Mouse (Mus musculus) embryonic facial prominence, embryonic 15.5 days (tissue): ENCODE measurements at regions not wholly inside any gene's neighbourhood (a gene's known extent, or its start where the extent isn't known, plus 50 kb on each side); places are given as distances from the start of the nearest gene placed in this dataset.

ENCODE experiments used
- ATAC-seq: fragments of 200-750 bp; cut with Nextera tagmentation; 2 replicates; pipeline ENCODE4 v1.8.0; 2017; ENCODE audit warnings: low read depth, moderate TSS enrichment; ENCODE audit not compliant: insufficient number of reproducible peaks, low FRiP score, low TSS enrichment
- H3K27ac ChIP-seq: fragments of 300-500 bp; sonication (generic); replicated peaks from 2 replicates; pipeline ENCODE4 v1.5.1; 2015; ENCODE audit warnings: mild to moderate bottlenecking, inconsistent platforms
- H3K27me3 ChIP-seq: fragments of 300-500 bp; sonication (generic); 2 replicates; pipeline ENCODE4 v1.6.1; 2015; ENCODE audit warnings: inconsistent platforms
- H3K36me3 ChIP-seq: fragments of 300-500 bp; sonication (generic); 2 replicates; pipeline ENCODE4 v1.6.1; 2015; ENCODE audit warnings: mild to moderate bottlenecking, inconsistent platforms
- H3K4me1 ChIP-seq: fragments of 300-500 bp; sonication (generic); 2 replicates; pipeline ENCODE4 v1.6.1; 2015; ENCODE audit warnings: inconsistent platforms
- H3K4me2 ChIP-seq: fragments of 300-500 bp; sonication (generic); replicated peaks from 2 replicates; pipeline ENCODE4 v1.6.1; 2015; ENCODE audit warnings: mild to moderate bottlenecking, inconsistent platforms
- H3K4me3 ChIP-seq: fragments of 300-500 bp; sonication (generic); replicated peaks from 2 replicates; pipeline ENCODE4 v1.5.1; 2015; ENCODE audit warnings: mild to moderate bottlenecking, inconsistent platforms
- H3K9ac ChIP-seq: fragments of 300-500 bp; sonication (generic); 2 replicates; pipeline ENCODE4 v1.6.1; 2015; ENCODE audit warnings: inconsistent platforms
- H3K9me3 ChIP-seq: fragments of 300-500 bp; sonication (generic); replicated peaks from 2 replicates; pipeline ENCODE4 v1.6.1; 2016; ENCODE audit warnings: inconsistent platforms
- WGBS: fragments of 180-500 bp; shearing (Covaris S2); methylation state at CpG from one replicate; pipeline ENCODE4 v1.1.7; 2015; 5-methylcytosine and 5-hydroxymethylcytosine counted together

DNA sequence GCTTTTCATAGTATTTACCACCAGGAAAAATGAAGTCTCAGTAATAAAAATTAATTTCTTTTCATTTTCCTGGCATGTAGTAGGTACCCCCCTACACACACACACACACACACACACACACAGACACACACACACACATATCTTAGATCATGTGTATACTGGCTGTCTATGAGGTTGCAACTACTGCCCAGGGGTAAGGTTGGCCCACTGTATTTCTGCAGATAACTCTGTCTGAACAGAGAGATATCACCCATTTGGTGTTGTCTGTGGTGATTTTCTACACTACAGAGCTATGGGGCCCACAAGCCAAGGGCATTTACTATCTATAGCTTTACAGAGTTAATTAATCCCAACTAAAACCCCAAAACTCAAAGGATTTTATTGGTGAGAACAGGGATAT, 188.9 kb downstream of the Car2 start:
- Histone ChIP-seq H3K4me2 (no peak overlapping the region), H3K4me3 (no peak overlapping the region), H3K27ac (no peak overlapping the region), H3K9ac (no peak overlapping the region), H3K4me1 (no peaks in the 10 kb centered on the region), H3K36me3 (no peaks in the 10 kb centered on the region), H3K9me3 (no peaks in the 10 kb centered on the region), H3K27me3 (no peaks in the 10 kb centered on the region)
- ATAC-seq = no peak

DNA sequence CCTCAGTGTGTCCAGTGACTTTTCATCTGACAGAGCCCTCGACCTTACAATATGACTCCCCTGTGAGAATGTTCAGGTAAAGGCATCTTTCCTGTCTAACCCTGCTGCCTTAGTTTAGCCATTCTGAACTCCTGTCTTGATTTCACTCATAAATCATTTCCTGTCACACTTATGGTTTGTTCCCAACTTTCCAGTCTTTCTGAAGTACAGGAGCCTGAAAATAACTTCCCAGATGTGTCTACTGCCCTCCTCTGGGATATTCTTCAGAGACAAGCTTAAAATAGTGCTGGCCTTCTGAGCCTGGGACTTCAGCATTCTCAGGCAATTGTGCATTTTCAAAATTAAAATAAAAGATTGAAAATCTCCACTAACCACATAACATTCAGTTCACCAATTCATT, 204.1 kb downstream of the Car2 start:
- Histone ChIP-seq H3K27me3 (no peaks in the 10 kb centered on the region), H3K4me2 (no peak overlapping the region), H3K9me3 (no peaks in the 10 kb centered on the region), H3K36me3 (no peaks in the 10 kb centered on the region), H3K9ac (no peak overlapping the region), H3K27ac (no peak overlapping the region), H3K4me3 (no peak overlapping the region), H3K4me1 (no peaks in the 10 kb centered on the region)
- no peak for ATAC-seq
- WGBS = 56% methylated on average over 1 of the region's 1 CpGs

DNA sequence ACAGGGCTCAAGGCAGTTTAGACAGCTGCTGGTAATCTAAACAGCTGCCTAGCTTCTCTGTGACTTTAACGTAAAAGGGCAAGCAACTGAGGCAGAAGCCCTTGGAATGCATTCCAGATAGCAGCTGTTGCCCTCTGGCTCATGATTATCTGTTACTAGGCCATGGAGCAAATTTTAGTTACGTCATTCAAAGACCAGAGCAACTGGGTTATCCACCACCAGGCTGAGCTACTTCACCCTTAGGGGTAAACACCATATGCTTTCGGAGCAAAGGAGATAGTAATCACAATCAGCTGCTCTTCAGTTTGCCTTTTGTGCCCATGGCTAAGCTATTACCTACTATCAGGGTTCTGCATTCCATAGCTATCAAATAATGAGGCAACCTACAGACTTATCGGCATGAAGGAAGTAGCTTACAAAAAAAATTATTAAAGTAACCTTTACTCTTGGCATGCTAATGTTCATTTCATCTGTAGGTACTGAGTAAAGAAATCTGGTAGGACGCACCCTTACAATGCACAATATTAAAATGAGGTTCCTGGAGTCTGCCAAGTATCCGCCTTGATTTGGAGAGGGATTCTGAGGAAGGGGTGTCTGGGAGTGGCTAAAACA, 212.2 kb downstream of the Car2 start:
- Histone ChIP-seq H3K9ac (no peak overlapping the region), H3K4me2 (no peak overlapping the region), H3K4me1 (no peaks in the 10 kb centered on the region), H3K9me3 (no peaks in the 10 kb centered on the region), H3K27ac (no peak overlapping the region), H3K4me3 (no peak overlapping the region), H3K36me3 (no peaks in the 10 kb centered on the region), H3K27me3 (no peaks in the 10 kb centered on the region)
- no peak for ATAC-seq
- 35% methylated on average over 6 of the region's 6 CpGs for WGBS

DNA sequence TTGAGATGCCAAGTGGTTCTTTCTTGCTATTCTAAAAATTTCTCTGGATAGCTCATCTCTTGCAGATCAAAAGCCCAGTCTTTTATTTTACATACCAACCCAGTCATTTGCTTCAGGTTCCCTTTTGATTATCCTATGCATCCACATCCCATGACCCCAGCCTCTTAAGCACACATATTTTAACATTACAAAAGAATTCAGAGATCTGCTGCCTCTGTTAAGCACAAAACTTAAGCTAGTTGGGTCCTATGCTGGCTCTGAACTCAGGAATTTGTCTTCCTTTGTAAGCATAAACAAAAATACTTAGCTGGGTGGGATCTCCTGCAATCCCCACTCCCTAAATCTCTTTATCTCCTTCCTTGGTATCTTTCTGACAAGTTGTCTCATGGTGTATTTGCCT, 212.9 kb downstream of the Car2 start:
- no peaks in the 10 kb centered on the region for H3K36me3 ChIP-seq
- H3K27me3 ChIP-seq = no peaks in the 10 kb centered on the region
- H3K4me1 ChIP-seq = no peaks in the 10 kb centered on the region
- H3K4me3 ChIP-seq = no peak overlapping the region
- H3K4me2 ChIP-seq = no peak overlapping the region
- H3K9ac ChIP-seq = no peak overlapping the region
- no peak for ATAC-seq
- no peak overlapping the region for H3K27ac ChIP-seq
- H3K9me3 ChIP-seq = no peaks in the 10 kb centered on the region

DNA sequence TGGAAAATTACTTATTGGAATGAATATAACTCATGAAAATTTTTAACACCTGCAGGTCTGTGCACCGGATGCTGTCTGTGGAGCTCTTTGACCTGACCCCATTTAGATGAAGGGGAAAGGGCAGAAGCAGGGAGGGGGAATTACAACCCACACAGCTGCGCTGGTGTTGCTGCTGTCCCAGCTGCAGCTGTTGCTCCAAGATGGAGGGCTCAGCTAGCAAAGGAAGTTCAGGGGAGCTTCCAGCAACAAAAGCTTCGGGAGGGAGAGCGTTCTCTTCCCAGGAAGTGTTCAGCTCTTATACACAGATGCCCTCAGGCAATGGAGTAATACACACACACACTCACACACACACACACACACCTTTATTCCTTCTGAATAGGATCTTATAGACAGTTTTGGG, 219.6 kb downstream of the Car2 start:
- H3K4me1 ChIP-seq = no peaks in the 10 kb centered on the region
- no peak overlapping the region for H3K4me3 ChIP-seq
- ATAC-seq = no peak
- 23% methylated on average over 4 of the region's 4 CpGs for WGBS
- no peak overlapping the region for H3K9ac ChIP-seq
- H3K36me3 ChIP-seq = no peaks in the 10 kb centered on the region
- no peaks in the 10 kb centered on the region for H3K27me3 ChIP-seq
- no peak overlapping the region for H3K4me2 ChIP-seq
- no peaks in the 10 kb centered on the region for H3K9me3 ChIP-seq
- H3K27ac ChIP-seq = no peak overlapping the region

DNA sequence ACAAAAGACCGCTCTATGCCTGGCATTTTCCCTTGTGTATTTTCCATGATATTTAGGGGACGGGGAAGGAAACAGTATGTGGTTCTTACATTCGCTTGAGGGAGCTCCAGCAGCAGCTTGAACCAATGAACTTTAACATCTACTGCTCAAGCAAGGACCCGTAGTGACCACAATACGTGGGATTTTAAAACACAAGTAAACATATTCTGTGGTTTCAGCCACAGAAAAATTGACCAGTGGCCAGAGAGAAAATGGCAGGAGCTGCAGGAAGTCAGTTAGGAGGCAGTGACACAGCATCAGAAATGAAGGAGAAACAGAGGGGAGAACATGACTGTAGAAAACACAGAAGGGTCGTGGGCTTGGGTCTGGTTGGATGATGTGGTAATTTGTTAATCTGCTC, 220.2 kb downstream of the Car2 start:
- WGBS = 75% methylated on average over 6 of the region's 6 CpGs
- no peak overlapping the region for H3K4me3 ChIP-seq
- H3K4me2 ChIP-seq = no peak overlapping the region
- no peak overlapping the region for H3K9ac ChIP-seq
- H3K27me3 ChIP-seq = no peaks in the 10 kb centered on the region
- no peak overlapping the region for H3K27ac ChIP-seq
- ATAC-seq = no peak
- no peaks in the 10 kb centered on the region for H3K36me3 ChIP-seq
- no peaks in the 10 kb centered on the region for H3K9me3 ChIP-seq
- no peaks in the 10 kb centered on the region for H3K4me1 ChIP-seq

DNA sequence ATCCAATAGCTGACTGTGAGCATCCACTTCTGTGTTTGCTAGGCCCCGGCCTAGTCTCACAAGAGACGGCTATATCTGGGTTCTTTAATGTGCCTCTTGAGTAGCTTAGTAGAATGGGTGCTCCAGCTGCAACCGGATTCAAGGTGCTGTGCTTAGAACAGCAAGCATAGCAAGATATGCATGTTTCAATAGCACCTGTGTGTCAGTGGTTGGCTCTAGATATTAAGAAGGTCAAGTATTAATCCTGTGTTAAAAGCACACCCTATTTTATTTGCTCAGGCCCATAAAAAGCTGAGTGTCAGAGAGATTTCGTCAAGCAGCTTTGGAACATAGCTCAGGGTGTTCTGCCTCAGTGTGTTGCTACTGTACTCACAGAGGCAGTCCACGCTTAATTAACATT, 221.2 kb downstream of the Car2 start:
- whole genome bisulfite sequencing = 87% methylated on average over 5 of the region's 5 CpGs
- no peaks in the 10 kb centered on the region for H3K27me3 ChIP-seq
- no peaks in the 10 kb centered on the region for H3K36me3 ChIP-seq
- ATAC-seq = no peak
- H3K4me2 ChIP-seq = no peak overlapping the region
- no peaks in the 10 kb centered on the region for H3K9me3 ChIP-seq
- no peak overlapping the region for H3K9ac ChIP-seq
- H3K4me3 ChIP-seq = no peak overlapping the region
- H3K4me1 ChIP-seq = no peaks in the 10 kb centered on the region
- H3K27ac ChIP-seq = no peak overlapping the region

DNA sequence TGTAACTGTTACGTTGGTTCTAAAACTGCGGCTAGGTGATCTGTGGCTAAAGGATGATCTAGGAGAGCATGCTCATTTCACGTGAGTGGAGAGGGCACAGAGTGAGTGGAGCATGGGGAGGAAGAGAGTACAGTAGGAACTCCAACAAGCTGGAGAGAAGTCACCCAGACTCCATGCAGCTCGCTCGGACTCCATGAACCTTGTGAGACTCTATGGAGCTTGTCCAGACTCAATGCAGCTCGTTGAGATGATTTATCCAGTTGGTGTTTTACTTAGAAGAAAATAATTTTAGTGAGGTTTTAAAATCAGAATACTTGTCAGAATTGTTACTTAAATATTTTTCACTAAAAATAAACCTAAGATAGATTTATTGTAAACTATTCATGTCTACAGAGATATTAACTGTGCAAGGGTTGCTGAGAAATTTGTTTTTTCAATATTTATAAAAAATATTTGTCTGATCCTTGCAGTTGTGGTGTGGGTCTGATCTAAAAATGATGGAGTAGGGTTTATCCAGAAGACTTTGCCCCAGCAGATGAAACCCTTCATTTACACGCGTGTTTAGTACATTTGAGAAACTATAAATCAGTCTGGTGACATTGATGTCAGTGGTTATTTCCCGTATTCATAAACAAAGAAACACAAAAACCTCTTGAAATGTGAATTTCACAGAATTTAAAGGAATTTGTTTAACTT, 222.3 kb downstream of the Car2 start:
- Histone ChIP-seq H3K36me3 (no peaks in the 10 kb centered on the region), H3K27ac (no peak overlapping the region), H3K4me2 (no peak overlapping the region), H3K9me3 (no peaks in the 10 kb centered on the region), H3K27me3 (no peaks in the 10 kb centered on the region), H3K4me3 (no peak overlapping the region), H3K4me1 (no peaks in the 10 kb centered on the region), H3K9ac (no peak overlapping the region)
- whole genome bisulfite sequencing = 88% methylated on average over 9 of the region's 9 CpGs
- ATAC-seq = no peak

DNA sequence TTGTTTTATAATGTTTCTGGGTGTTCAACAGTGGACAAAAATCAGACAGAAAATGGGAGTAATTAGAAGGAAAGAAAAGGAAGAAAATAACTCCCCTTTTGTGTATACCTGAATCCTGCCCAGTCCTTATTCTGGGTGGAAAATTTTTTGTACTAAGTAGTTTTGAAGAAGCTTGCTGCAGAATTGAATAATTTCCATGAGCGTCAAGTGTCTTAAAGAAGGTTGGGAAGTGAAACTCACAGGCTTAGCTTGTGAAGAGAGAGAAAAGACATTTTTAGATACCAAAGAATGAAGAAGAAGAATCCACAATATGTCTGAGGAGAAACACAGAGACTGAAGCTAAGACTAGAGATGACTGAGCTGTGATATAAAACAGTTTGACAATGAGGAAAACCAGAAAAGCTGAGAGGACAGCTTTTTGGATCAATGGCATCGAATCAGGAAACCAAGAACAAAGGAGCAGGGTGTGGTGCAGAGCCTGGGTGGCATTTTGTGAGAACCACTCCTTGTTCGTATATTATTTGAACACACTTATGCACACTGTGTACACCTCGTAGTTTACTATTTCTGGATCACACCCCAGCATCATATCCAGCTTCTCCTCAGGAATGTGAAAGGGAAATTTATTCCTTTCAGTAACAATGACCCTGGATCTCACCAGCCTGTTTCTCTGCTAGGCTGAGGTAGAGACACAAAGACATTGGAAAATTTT, 221.9 kb downstream of the Gm9733 start:
- Histone ChIP-seq H3K27me3 (no peaks in the 10 kb centered on the region), H3K4me3 (no peak overlapping the region), H3K9ac (no peak overlapping the region), H3K9me3 (no peaks in the 10 kb centered on the region), H3K27ac (no peak overlapping the region), H3K4me1 (no peaks in the 10 kb centered on the region), H3K36me3 (no peaks in the 10 kb centered on the region), H3K4me2 (no peak overlapping the region)
- ATAC-seq = no peak
- 72% methylated on average over 4 of the region's 4 CpGs for WGBS

DNA sequence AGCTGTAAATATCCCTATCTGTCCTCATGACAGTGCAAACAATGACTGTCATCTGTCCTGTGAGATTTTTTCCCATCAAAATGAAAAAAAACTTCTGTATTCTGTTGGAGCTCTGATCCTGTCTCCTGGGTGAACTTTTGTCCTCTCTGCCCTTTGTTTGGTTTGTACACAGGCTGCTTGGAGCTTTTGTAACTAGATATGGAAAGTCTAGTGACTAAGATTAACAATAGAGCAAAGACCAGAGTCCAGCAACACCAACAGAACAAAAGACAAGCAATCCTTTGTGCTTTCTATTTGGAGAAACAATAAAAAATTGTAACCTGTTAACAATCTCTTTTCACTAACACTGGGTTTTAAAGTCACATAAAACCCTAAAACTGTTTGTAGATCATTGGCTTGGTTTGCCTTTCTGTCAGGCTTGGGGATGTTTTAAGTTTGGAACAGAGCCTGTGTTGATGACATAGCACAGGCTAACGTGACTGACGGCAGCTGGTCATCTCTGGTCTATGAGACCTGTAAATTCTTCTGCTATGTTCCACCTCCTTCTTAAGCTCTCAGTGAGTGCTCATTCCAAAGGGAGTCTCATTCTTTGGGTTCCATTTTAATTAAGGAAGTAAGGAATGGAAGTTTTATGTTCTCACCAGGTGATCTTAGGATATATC, 219.8 kb downstream of the Gm9733 start:
- Histone ChIP-seq H3K9ac (no peak overlapping the region), H3K4me1 (no peaks in the 10 kb centered on the region), H3K4me3 (no peak overlapping the region), H3K36me3 (no peaks in the 10 kb centered on the region), H3K27ac (no peak overlapping the region), H3K27me3 (no peaks in the 10 kb centered on the region), H3K9me3 (no peaks in the 10 kb centered on the region), H3K4me2 (no peak overlapping the region)
- no peak for ATAC-seq
- 66% methylated on average over 2 of the region's 2 CpGs for WGBS

DNA sequence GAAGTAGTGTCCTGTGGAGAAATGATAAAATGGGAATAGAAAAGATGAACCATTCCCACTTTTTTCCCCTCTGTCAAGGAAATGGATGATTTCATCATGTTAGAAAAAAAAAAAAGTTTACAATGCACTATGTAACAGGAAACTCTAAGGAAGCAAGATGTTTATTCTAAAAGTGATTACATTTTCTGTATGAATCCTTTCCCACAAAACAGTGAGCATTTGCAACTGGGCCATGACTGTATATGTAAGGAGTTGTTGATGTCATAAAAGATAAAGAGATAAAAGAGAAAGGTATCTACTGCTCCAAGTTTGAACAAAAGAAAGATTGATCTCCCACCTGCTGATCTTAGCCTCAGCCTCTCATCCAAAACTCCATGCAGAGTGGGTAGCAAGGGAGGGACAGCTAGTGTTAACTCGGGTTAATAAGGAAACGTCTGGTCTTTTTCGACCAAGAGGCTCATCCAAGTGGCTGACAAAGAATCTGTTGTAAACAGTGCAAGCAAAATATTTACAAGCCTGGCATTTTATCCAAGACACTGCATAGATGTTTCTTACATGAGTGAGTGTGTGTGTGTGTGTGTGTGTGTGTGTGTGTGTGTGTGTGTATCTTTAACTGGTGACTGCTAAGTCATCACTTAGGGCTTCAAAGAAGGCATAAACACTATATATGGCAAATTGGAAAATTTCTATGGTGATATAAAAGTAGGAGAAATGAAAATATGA, 213.3 kb downstream of the Gm9733 start:
- H3K27ac ChIP-seq = no peak overlapping the region
- H3K9me3 ChIP-seq = no peaks in the 10 kb centered on the region
- WGBS = 40% methylated on average over 3 of the region's 3 CpGs
- no peaks in the 10 kb centered on the region for H3K4me1 ChIP-seq
- ATAC-seq = no peak
- no peaks in the 10 kb centered on the region for H3K36me3 ChIP-seq
- no peak overlapping the region for H3K4me3 ChIP-seq
- no peak overlapping the region for H3K9ac ChIP-seq
- H3K27me3 ChIP-seq = no peaks in the 10 kb centered on the region
- H3K4me2 ChIP-seq = no peak overlapping the region
